ENCODE assay signal across 27 mouse cellular contexts in the genomic region with DNA sequence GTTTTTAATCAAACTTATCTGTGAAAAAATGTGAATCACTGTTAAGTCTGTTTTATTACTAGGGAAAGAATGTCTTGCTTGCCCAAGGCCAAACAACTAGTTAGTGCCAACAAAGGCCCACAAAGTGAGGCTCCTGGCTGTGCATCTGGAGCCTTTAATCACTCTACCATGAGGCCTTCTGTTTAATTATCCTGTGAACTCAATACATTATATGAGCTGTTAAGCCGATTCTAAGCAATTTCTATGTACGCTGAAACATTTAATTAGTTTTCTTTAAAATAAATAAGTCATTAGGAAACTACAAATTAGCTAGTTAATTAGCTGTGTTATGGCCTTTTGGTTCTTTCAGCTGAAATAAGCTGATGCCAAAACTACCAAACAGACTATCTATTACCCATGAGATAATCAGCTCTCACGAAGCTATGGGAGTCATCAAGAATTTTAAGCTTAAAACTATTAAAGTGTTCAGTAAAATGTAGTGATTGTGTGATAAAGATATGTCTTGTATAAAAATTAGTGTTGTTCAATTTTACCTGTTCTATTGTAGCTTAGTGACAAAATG. TPM values are rescaled to one million over a fixed set of nuclear protein-coding genes. Genes with fewer than 3 reads are reported as not detected.
DNase-seq lines count a peak whose midpoint lies in the region; ATAC-seq and TF ChIP-seq lines count a peak whose summit lies in the region.
"Had no signal": no experiment of that assay in that cellular context is flagged by ENCODE, and none has a peak within 500 bp of the region (broad histone marks: within the 10 kb centered on the region; RNA-seq: fewer than 3 reads in every experiment).

No protein-coding gene starts in this region.

- peak; percentile 88 for ATAC-seq in forebrain, embryonic 11.5 days (replicated peaks; ENCODE audit: low FRiP score)
- no peak for ATAC-seq in forebrain, postnatal 0 days
- no peak for ATAC-seq in limb, embryonic 11.5 days (ENCODE audit: insufficient number of reproducible peaks, low FRiP score, low TSS enrichment, low read depth)
- peak; percentile 76; the same call in 1 of the 2 replicates for ATAC-seq in neural tube, embryonic 13.5 days (ENCODE audit: low read depth)
- no peak for ATAC-seq in kidney, embryonic 16.5 days (ENCODE audit: low FRiP score, low TSS enrichment)
- ATAC-seq: CD4-positive, CD25-positive, alpha-beta regulatory T cell, adult 4 months; hindbrain, postnatal 0 days had no signal

- no peak overlapping the region for H3K27ac ChIP-seq in forebrain, embryonic 11.5 days (ENCODE audit: low read depth, low read length)
- no peak overlapping the region for H3K27ac ChIP-seq in forebrain, postnatal 0 days (ENCODE audit: low read depth, low read length)
- no peak overlapping the region for H3K27ac ChIP-seq in limb, embryonic 11.5 days (replicated peaks; ENCODE audit: low read depth, low read length)
- no peak overlapping the region for H3K27ac ChIP-seq in limb, embryonic 10.5 days
- no peak overlapping the region for H3K27ac ChIP-seq in neural tube, embryonic 13.5 days (replicated peaks)
- H3K27ac ChIP-seq in kidney, embryonic 16.5 days (ENCODE audit: low read length): no peak overlapping the region
- H3K27ac ChIP-seq: embryonic facial prominence, embryonic 12.5 days; heart, embryonic 13.5 days; hindbrain, postnatal 0 days had no signal

- H3K27me3 ChIP-seq in forebrain, embryonic 11.5 days (ENCODE audit: control insufficient read depth, insufficient read depth, low read length): no peaks in the 10 kb centered on the region; the same call in 1 of the 2 replicates
- no peaks in the 10 kb centered on the region for H3K27me3 ChIP-seq in forebrain, postnatal 0 days (ENCODE audit: insufficient read depth, low read length)
- no peaks in the 10 kb centered on the region for H3K27me3 ChIP-seq in limb, embryonic 11.5 days (ENCODE audit: control insufficient read depth, insufficient read depth, low read length)
- H3K27me3 ChIP-seq in limb, embryonic 10.5 days (ENCODE audit: low read depth, poor library complexity, severe bottlenecking): no peaks in the 10 kb centered on the region
- no peaks in the 10 kb centered on the region for H3K27me3 ChIP-seq in neural tube, embryonic 13.5 days
- H3K27me3 ChIP-seq in kidney, embryonic 16.5 days (ENCODE audit: insufficient read depth, low read length): no peaks in the 10 kb centered on the region
- H3K27me3 ChIP-seq: embryonic facial prominence, embryonic 12.5 days; heart, embryonic 13.5 days had no signal

- no peaks in the 10 kb centered on the region for H3K4me1 ChIP-seq in forebrain, embryonic 11.5 days (replicated peaks; ENCODE audit: control insufficient read depth, insufficient read depth, low read length)
- H3K4me1 ChIP-seq in forebrain, postnatal 0 days (ENCODE audit: insufficient read depth): no peaks in the 10 kb centered on the region
- no peaks in the 10 kb centered on the region for H3K4me1 ChIP-seq in limb, embryonic 11.5 days (ENCODE audit: control insufficient read depth, insufficient read depth, low read length)
- no peaks in the 10 kb centered on the region for H3K4me1 ChIP-seq in limb, embryonic 10.5 days
- no peaks in the 10 kb centered on the region for H3K4me1 ChIP-seq in neural tube, embryonic 13.5 days (replicated peaks)
- no peaks in the 10 kb centered on the region for H3K4me1 ChIP-seq in kidney, embryonic 16.5 days (ENCODE audit: insufficient read depth, low read length)
- H3K4me1 ChIP-seq: embryonic facial prominence, embryonic 12.5 days; heart, embryonic 13.5 days had no signal

- no peak for TF ChIP-seq CTCF in forebrain, postnatal 0 days (IDR thresholded peaks at IDR 0.05; ENCODE audit: low read depth)

- WGBS in forebrain, embryonic 11.5 days: 33% methylated on average over 3 of the region's 3 CpGs
- WGBS in forebrain, postnatal 0 days: 19% methylated on average over 3 of the region's 3 CpGs
- 40% methylated on average over 3 of the region's 3 CpGs for WGBS in limb, embryonic 11.5 days
- WGBS in limb, embryonic 10.5 days: 72% methylated on average over 3 of the region's 3 CpGs
- WGBS in neural tube, embryonic 13.5 days: 49% methylated on average over 3 of the region's 3 CpGs
- WGBS in kidney, embryonic 16.5 days: 46% methylated on average over 3 of the region's 3 CpGs

- no peak overlapping the region for H3K9ac ChIP-seq in forebrain, embryonic 11.5 days (ENCODE audit: low read length)
- no peak overlapping the region for H3K9ac ChIP-seq in forebrain, postnatal 0 days
- H3K9ac ChIP-seq in limb, embryonic 11.5 days (ENCODE audit: low read length): no peak overlapping the region
- no peak overlapping the region for H3K9ac ChIP-seq in neural tube, embryonic 13.5 days
- no peak overlapping the region for H3K9ac ChIP-seq in kidney, embryonic 16.5 days (replicated peaks; ENCODE audit: low read length)
- H3K9ac ChIP-seq: embryonic facial prominence, embryonic 12.5 days; heart, embryonic 13.5 days had no signal

- no peak for DNase-seq in forebrain, embryonic 11.5 days (ENCODE audit: low spot score)
- DNase-seq in forebrain, postnatal 0 days: no peak
- peak; percentile 34 for DNase-seq in limb, embryonic 11.5 days (ENCODE audit: low spot score)
- no peak for DNase-seq in limb, embryonic 10.5 days (ENCODE audit: low spot score)
- peak; percentile 41 for DNase-seq in retina, postnatal 1 day
- no peak for DNase-seq in kidney, postnatal 4 days
- DNase-seq: adrenal gland, postnatal 10 days; B cell, adult 2 months; cerebellum, adult 11-12 months; cerebellum, adult 9-10 months; cerebellum, postnatal 25 days; gastrocnemius, postnatal 25 days; heart, postnatal 36 days had no signal

- H3K4me3 ChIP-seq in forebrain, embryonic 11.5 days (ENCODE audit: low read depth, low read length): no peak overlapping the region
- no peak overlapping the region for H3K4me3 ChIP-seq in forebrain, postnatal 0 days (ENCODE audit: low read depth, low read length)
- no peak overlapping the region for H3K4me3 ChIP-seq in limb, embryonic 11.5 days (ENCODE audit: low read depth, low read length)
- no peak overlapping the region for H3K4me3 ChIP-seq in limb, embryonic 10.5 days
- H3K4me3 ChIP-seq in neural tube, embryonic 13.5 days: no peak overlapping the region
- no peak overlapping the region for H3K4me3 ChIP-seq in kidney, embryonic 16.5 days (ENCODE audit: low read length)
- H3K4me3 ChIP-seq: embryonic facial prominence, embryonic 12.5 days; heart, embryonic 13.5 days had no signal

- H3K9me3 ChIP-seq in forebrain, embryonic 11.5 days (ENCODE audit: control insufficient read depth, low read length): no peaks in the 10 kb centered on the region
- no peaks in the 10 kb centered on the region for H3K9me3 ChIP-seq in forebrain, postnatal 0 days (ENCODE audit: low read length)
- no peaks in the 10 kb centered on the region for H3K9me3 ChIP-seq in limb, embryonic 11.5 days (ENCODE audit: control insufficient read depth, low read length)
- no peaks in the 10 kb centered on the region for H3K9me3 ChIP-seq in limb, embryonic 10.5 days (replicated peaks)
- H3K9me3 ChIP-seq in neural tube, embryonic 13.5 days: no peaks in the 10 kb centered on the region
- no peaks in the 10 kb centered on the region for H3K9me3 ChIP-seq in kidney, embryonic 16.5 days (ENCODE audit: low read length)
- H3K9me3 ChIP-seq: embryonic facial prominence, embryonic 12.5 days; G1E; heart, embryonic 13.5 days had no signal

- no peak overlapping the region for H3K4me2 ChIP-seq in forebrain, embryonic 11.5 days (ENCODE audit: low read depth, low read length, severe bottlenecking)
- H3K4me2 ChIP-seq in forebrain, postnatal 0 days (ENCODE audit: low read depth): no peak overlapping the region
- H3K4me2 ChIP-seq in limb, embryonic 11.5 days (ENCODE audit: low read depth, severe bottlenecking): no peak overlapping the region
- no peak overlapping the region for H3K4me2 ChIP-seq in neural tube, embryonic 13.5 days
- H3K4me2 ChIP-seq in kidney, embryonic 16.5 days (replicated peaks; ENCODE audit: low read depth, low read length): no peak overlapping the region
- H3K4me2 ChIP-seq: embryonic facial prominence, embryonic 12.5 days; heart, embryonic 13.5 days had no signal

- H3K36me3 ChIP-seq in forebrain, embryonic 11.5 days (ENCODE audit: control insufficient read depth, insufficient read depth, low read length): no peaks in the 10 kb centered on the region
- H3K36me3 ChIP-seq in forebrain, postnatal 0 days (ENCODE audit: insufficient read depth): no peaks in the 10 kb centered on the region
- no peaks in the 10 kb centered on the region for H3K36me3 ChIP-seq in limb, embryonic 11.5 days (ENCODE audit: control insufficient read depth, insufficient read depth, low read length)
- no peaks in the 10 kb centered on the region for H3K36me3 ChIP-seq in limb, embryonic 10.5 days
- no peaks in the 10 kb centered on the region for H3K36me3 ChIP-seq in neural tube, embryonic 13.5 days
- no peaks in the 10 kb centered on the region for H3K36me3 ChIP-seq in kidney, embryonic 16.5 days (ENCODE audit: insufficient read depth, low read length)
- H3K36me3 ChIP-seq: embryonic facial prominence, embryonic 12.5 days; G1E; heart, embryonic 13.5 days had no signal

RNA-seq across cellular contexts. Expression of a gene that starts 24.6 kb away (rescaled TPM):
- 0.21 TPM in 1 of 2 replicates, not detected in the other for polyA plus RNA-seq in forebrain, embryonic 11.5 days (2014; fragmentation: Nextera tagmentation; extraction: Ambion mirVana)
- total RNA-seq in forebrain, postnatal 0 days (2014; rRNA removed): 5.7 and 8.5 TPM in 2 replicates
- 0.68 and 1.2 TPM in 2 replicates for polyA plus RNA-seq in forebrain, postnatal 0 days (2015; fragmentation: Nextera tagmentation; extraction: Ambion mirVana)
- 0.06 TPM in 1 of 2 replicates, not detected in the other for polyA plus RNA-seq in limb, embryonic 11.5 days (2014; fragmentation: Nextera tagmentation; extraction: Ambion mirVana)
- polyA plus RNA-seq in limb, embryonic 10.5 days (2016; fragmentation: Nextera tagmentation; extraction: Ambion mirVana): not detected in 2 replicates
- polyA plus RNA-seq in neural tube, embryonic 13.5 days (2015; fragmentation: Nextera tagmentation; extraction: Ambion mirVana): 0.37 and 0.66 TPM in 2 replicates
- polyA plus RNA-seq in kidney, embryonic 16.5 days (2015; fragmentation: Nextera tagmentation; extraction: Ambion mirVana): 0.10 and 0.12 TPM in 2 replicates
- total RNA-seq: adrenal gland, postnatal 4 days; gastrocnemius, adult 18-20 months; gastrocnemius, postnatal 25 days; granulocyte monocyte progenitor cell, adult 5-6 weeks; heart, postnatal 36 days had no signal
- polyA plus RNA-seq: CD4-positive, CD25-positive, alpha-beta regulatory T cell, adult 4 months; G1E; heart, embryonic 13.5 days; heart, postnatal 0 days; intestine, embryonic 14.5 days had no signal

RNA-seq across cellular contexts. Expression of a gene that starts 58.1 kb away (rescaled TPM):
- polyA plus RNA-seq in forebrain, embryonic 11.5 days (2014; fragmentation: Nextera tagmentation; extraction: Ambion mirVana): not detected in 2 replicates
- not detected in 2 replicates for total RNA-seq in forebrain, postnatal 0 days (2014; rRNA removed)
- not detected in 2 replicates for polyA plus RNA-seq in forebrain, postnatal 0 days (2015; fragmentation: Nextera tagmentation; extraction: Ambion mirVana)
- polyA plus RNA-seq in limb, embryonic 11.5 days (2014; fragmentation: Nextera tagmentation; extraction: Ambion mirVana): not detected in 2 replicates
- not detected in 2 replicates for polyA plus RNA-seq in limb, embryonic 10.5 days (2016; fragmentation: Nextera tagmentation; extraction: Ambion mirVana)
- polyA plus RNA-seq in neural tube, embryonic 13.5 days (2015; fragmentation: Nextera tagmentation; extraction: Ambion mirVana): not detected in 2 replicates
- not detected in 2 replicates for polyA plus RNA-seq in kidney, embryonic 16.5 days (2015; fragmentation: Nextera tagmentation; extraction: Ambion mirVana)
- total RNA-seq: adrenal gland, postnatal 10 days; adrenal gland, postnatal 4 days; gastrocnemius, adult 18-20 months; gastrocnemius, postnatal 25 days; granulocyte monocyte progenitor cell, adult 5-6 weeks; heart, postnatal 36 days; hindbrain, postnatal 0 days had no signal
- polyA plus RNA-seq: CD4-positive, CD25-positive, alpha-beta regulatory T cell, adult 4 months; cortical plate, adult 2 months; embryonic facial prominence, embryonic 12.5 days; G1E; heart, embryonic 13.5 days; heart, postnatal 0 days; hindbrain, embryonic 11.5 days; hindbrain, postnatal 0 days; intestine, embryonic 14.5 days had no signal

Comparison
In these comparisons a context has a peak if more than half of its experiments do, and no peak if none do; other contexts are left out.
1. ATAC-seq: peak in forebrain, embryonic 11.5 days (single experiment) and neural tube, embryonic 13.5 days (single experiment); none in forebrain, postnatal 0 days (single experiment), limb, embryonic 11.5 days (single experiment) and kidney, embryonic 16.5 days (single experiment).
2. DNase-seq: peak in limb, embryonic 11.5 days (single experiment) and retina, postnatal 1 day (single experiment); none in forebrain, embryonic 11.5 days (single experiment), forebrain, postnatal 0 days (single experiment), limb, embryonic 10.5 days (single experiment) and kidney, postnatal 4 days (0 of 2).